7 mouse cellular contexts compared by ENCODE assay signal in genomic region chr10:59952152-59952780, GRCm38 (mm10). TPM values are rescaled to one million over a fixed set of nuclear protein-coding genes. Genes with fewer than 3 reads are reported as not detected.
DNase-seq lines count a peak whose midpoint lies in the region; ATAC-seq and TF ChIP-seq lines count a peak whose summit lies in the region.

No protein-coding gene starts in this region.

- no peaks in the 10 kb centered on the region for H3K9me3 ChIP-seq in E14TG2a.4 (ENCODE audit: low read length)
- no peaks in the 10 kb centered on the region for H3K9me3 ChIP-seq in embryonic facial prominence, embryonic 14.5 days (ENCODE audit: control insufficient read depth, low read length)
- no peaks in the 10 kb centered on the region for H3K9me3 ChIP-seq in heart, embryonic 10.5 days
- H3K9me3 ChIP-seq in lung, embryonic 16.5 days (ENCODE audit: control insufficient read depth, low read length) = no peaks in the 10 kb centered on the region

- H3K4me3 ChIP-seq in E14TG2a.4 (replicated peaks; ENCODE audit: low read length) = peak overlapping the region; percentile 97
- peak overlapping the region; percentile 77 for H3K4me3 ChIP-seq in embryonic facial prominence, embryonic 14.5 days (ENCODE audit: low read depth, low read length)
- H3K4me3 ChIP-seq in heart, embryonic 10.5 days = peak overlapping the region; percentile 88
- peak overlapping the region; percentile 92 for H3K4me3 ChIP-seq in lung, embryonic 16.5 days (ENCODE audit: low read length)

- peak; percentile 4 for ATAC-seq in activated CD4-positive, CD25-positive, alpha-beta regulatory T cell, adult 4 months
- ATAC-seq in embryonic facial prominence, embryonic 14.5 days (ENCODE audit: low read depth) = peak; percentile 20; the same call in 1 of the 2 replicates
- peak; percentile 31 for ATAC-seq in lung, embryonic 16.5 days (ENCODE audit: low read depth)

- no peak for TF ChIP-seq CTCF in E14TG2a.4 (conservative IDR thresholded peaks at IDR 0.05; ENCODE audit: low read length)

- peak; percentile 87 for DNase-seq in embryonic facial prominence, embryonic 14.5 days (ENCODE audit: low spot score)
- DNase-seq in heart, embryonic 10.5 days (ENCODE audit: low spot score) = peak; percentile 80
- DNase-seq in kidney, postnatal 10 days = peak; percentile 70
- peak; percentile 45 for DNase-seq in retina, postnatal 7 days (ENCODE audit: low read depth, low spot score)

- peaks cover 81% of the 10 kb centered on the region for H3K4me1 ChIP-seq in E14TG2a.4 (replicated peaks; ENCODE audit: low read depth, low read length)
- H3K4me1 ChIP-seq in embryonic facial prominence, embryonic 14.5 days (ENCODE audit: control insufficient read depth, insufficient read depth, low read length) = peaks cover 23% of the 10 kb centered on the region
- peaks cover 61% of the 10 kb centered on the region for H3K4me1 ChIP-seq in heart, embryonic 10.5 days
- peaks cover 36% of the 10 kb centered on the region for H3K4me1 ChIP-seq in lung, embryonic 16.5 days (replicated peaks; ENCODE audit: control insufficient read depth, insufficient read depth, low read length)

- H3K4me2 ChIP-seq in embryonic facial prominence, embryonic 14.5 days (ENCODE audit: low read depth, low read length) = peak overlapping the region; percentile 87
- H3K4me2 ChIP-seq in lung, embryonic 16.5 days (ENCODE audit: low read depth, low read length) = peak overlapping the region; percentile 77

- H3K27ac ChIP-seq in embryonic facial prominence, embryonic 14.5 days (replicated peaks; ENCODE audit: low read depth, low read length) = peak overlapping the region; percentile 95
- H3K27ac ChIP-seq in heart, embryonic 10.5 days = peak overlapping the region; percentile 97
- peak overlapping the region; percentile 93 for H3K27ac ChIP-seq in lung, embryonic 16.5 days (ENCODE audit: low read length)

- H3K27me3 ChIP-seq in E14TG2a.4 (ENCODE audit: insufficient read depth, low read length) = peaks cover 87% of the 10 kb centered on the region
- no peaks in the 10 kb centered on the region for H3K27me3 ChIP-seq in embryonic facial prominence, embryonic 14.5 days (replicated peaks; ENCODE audit: control insufficient read depth, insufficient read depth, low read length)
- H3K27me3 ChIP-seq in heart, embryonic 10.5 days (ENCODE audit: insufficient read depth, poor library complexity, severe bottlenecking) = peaks cover 15% of the 10 kb centered on the region
- no peaks in the 10 kb centered on the region for H3K27me3 ChIP-seq in lung, embryonic 16.5 days (ENCODE audit: control insufficient read depth, insufficient read depth, low read depth, low read length)

- H3K36me3 ChIP-seq in E14TG2a.4 (ENCODE audit: insufficient read depth, low read length) = peaks cover 21% of the 10 kb centered on the region
- peaks cover 13% of the 10 kb centered on the region; the same call in 1 of the 2 replicates for H3K36me3 ChIP-seq in embryonic facial prominence, embryonic 14.5 days (ENCODE audit: control insufficient read depth, insufficient read depth, low read length)
- H3K36me3 ChIP-seq in heart, embryonic 10.5 days = peaks cover 9% of the 10 kb centered on the region; the same call in 1 of the 2 replicates
- no peaks in the 10 kb centered on the region for H3K36me3 ChIP-seq in lung, embryonic 16.5 days (ENCODE audit: control insufficient read depth, insufficient read depth, low read length)

- WGBS in embryonic facial prominence, embryonic 14.5 days = 1% methylated on average over 31 of the region's 31 CpGs
- under 1% methylated on average over 31 of the region's 31 CpGs for WGBS in heart, embryonic 10.5 days
- under 1% methylated on average over 31 of the region's 31 CpGs for WGBS in lung, embryonic 16.5 days

- H3K9ac ChIP-seq in embryonic facial prominence, embryonic 14.5 days (ENCODE audit: low read depth, low read length) = peak overlapping the region; percentile 73
- H3K9ac ChIP-seq in lung, embryonic 16.5 days (ENCODE audit: low read length) = peak overlapping the region; percentile 76

RNA-seq across cellular contexts. Expression of gene Ddit4, which starts 0.6 kb away (rescaled TPM):
- polyA plus RNA-seq in activated CD4-positive, CD25-positive, alpha-beta regulatory T cell, adult 4 months (2017; shearing (Covaris generic)) = 10 to 100 TPM; 17.5 to 31.2 TPM
- 8.7 and 9.2 TPM in 2 replicates for polyA plus RNA-seq in embryonic facial prominence, embryonic 14.5 days (2014; fragmentation: Nextera tagmentation; extraction: Ambion mirVana)
- 17.6 and 32.8 TPM in 2 replicates for polyA plus RNA-seq in heart, embryonic 10.5 days (2016; fragmentation: Nextera tagmentation; extraction: Ambion mirVana)
- polyA plus RNA-seq in lung, embryonic 16.5 days (2015; fragmentation: Nextera tagmentation; extraction: Ambion mirVana) = 36.3 and 39.3 TPM in 2 replicates

RNA-seq across cellular contexts. Expression of gene Ascc1, which starts 50.3 kb away (rescaled TPM):
- 10 to 100 TPM; 49.6 to 50.2 TPM for polyA plus RNA-seq in activated CD4-positive, CD25-positive, alpha-beta regulatory T cell, adult 4 months (2017; shearing (Covaris generic))
- 36.5 and 37.8 TPM in 2 replicates for polyA plus RNA-seq in embryonic facial prominence, embryonic 14.5 days (2014; fragmentation: Nextera tagmentation; extraction: Ambion mirVana)
- 33.0 and 36.2 TPM in 2 replicates for polyA plus RNA-seq in heart, embryonic 10.5 days (2016; fragmentation: Nextera tagmentation; extraction: Ambion mirVana)
- polyA plus RNA-seq in lung, embryonic 16.5 days (2015; fragmentation: Nextera tagmentation; extraction: Ambion mirVana) = 48.2 and 51.6 TPM in 2 replicates

RNA-seq across cellular contexts. Expression of gene Anapc16, which starts 50.7 kb away (rescaled TPM):
- 100 to 1,000 TPM in 1 of 2 experiments, 10 to 100 TPM in 1; 89.7 to 110 TPM for polyA plus RNA-seq in activated CD4-positive, CD25-positive, alpha-beta regulatory T cell, adult 4 months (2017; shearing (Covaris generic))
- polyA plus RNA-seq in embryonic facial prominence, embryonic 14.5 days (2014; fragmentation: Nextera tagmentation; extraction: Ambion mirVana) = 96.2 and 101 TPM in 2 replicates
- 93.3 and 94.6 TPM in 2 replicates for polyA plus RNA-seq in heart, embryonic 10.5 days (2016; fragmentation: Nextera tagmentation; extraction: Ambion mirVana)
- polyA plus RNA-seq in lung, embryonic 16.5 days (2015; fragmentation: Nextera tagmentation; extraction: Ambion mirVana) = 103 and 104 TPM in 2 replicates

Comparison
In these comparisons a context has a peak if more than half of its experiments do, and no peak if none do; other contexts are left out.
1. Peak in every context shown above with its lines: DNase-seq, ATAC-seq, H3K4me3 ChIP-seq and H3K27ac ChIP-seq.